Mouse (Mus musculus) stomach, postnatal 0 days (tissue): ENCODE data around the gene Usp33.

Experiments
- CTCF ChIP-seq: IDR thresholded peaks from 2 replicates; pipeline ENCODE4 v1.5.1; 2016; ENCODE audit warnings: antibody characterized with exemption, low read depth, mild to moderate bottlenecking, moderate library complexity
- EP300 ChIP-seq: optimal IDR thresholded peaks from 2 replicates; pipeline ENCODE3; 2016; ENCODE audit warnings: antibody characterized with exemption

DNA sequence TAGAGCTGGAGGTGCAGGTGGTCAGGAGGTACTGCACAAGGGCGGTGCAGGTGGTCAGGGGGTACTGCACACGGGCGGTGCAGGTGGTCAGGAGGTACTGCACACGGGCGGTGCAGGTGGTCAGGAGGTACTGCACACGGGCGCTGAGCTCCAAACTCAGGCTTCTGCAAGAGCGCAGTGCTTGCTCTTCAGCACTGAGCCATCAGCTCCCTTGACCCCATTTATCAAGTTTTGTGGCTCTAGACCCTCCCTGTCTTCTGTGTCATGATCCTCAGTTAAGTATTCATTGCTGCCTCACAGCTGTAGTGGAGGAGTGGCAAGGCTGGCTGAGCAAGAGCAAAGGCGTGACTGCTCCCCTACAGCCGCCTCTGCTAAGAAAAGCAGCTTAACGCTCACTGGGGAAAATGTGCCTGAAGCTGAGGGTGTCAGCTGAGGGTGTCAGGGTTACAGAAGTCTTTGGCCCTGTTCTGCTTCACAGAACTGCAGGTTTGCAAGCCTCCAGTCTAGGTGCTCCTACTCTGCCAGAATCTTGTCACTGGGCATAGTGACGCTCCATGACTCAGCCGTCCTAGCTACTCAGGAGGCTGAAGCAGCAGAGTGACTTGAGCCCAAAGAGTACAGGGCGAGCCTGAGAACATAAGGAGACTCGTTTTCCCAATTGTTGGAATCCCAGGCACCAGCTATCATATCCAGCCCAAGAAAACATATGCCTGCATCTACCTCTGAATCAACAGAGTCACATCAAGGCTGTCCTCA is 13.6 kb upstream of the Usp33 start:
- TF ChIP-seq CTCF, result no peak
- no peak for TF ChIP-seq EP300
